Mouse (Mus musculus): ENCODE data around the gene Nfib. TPM values are rescaled to one million over a fixed set of nuclear protein-coding genes. Genes with fewer than 3 reads are reported as not detected.

Gene Nfib
- polyA plus RNA-seq, 1 experiment from 2014 or later, result 52.1 TPM

DNA sequence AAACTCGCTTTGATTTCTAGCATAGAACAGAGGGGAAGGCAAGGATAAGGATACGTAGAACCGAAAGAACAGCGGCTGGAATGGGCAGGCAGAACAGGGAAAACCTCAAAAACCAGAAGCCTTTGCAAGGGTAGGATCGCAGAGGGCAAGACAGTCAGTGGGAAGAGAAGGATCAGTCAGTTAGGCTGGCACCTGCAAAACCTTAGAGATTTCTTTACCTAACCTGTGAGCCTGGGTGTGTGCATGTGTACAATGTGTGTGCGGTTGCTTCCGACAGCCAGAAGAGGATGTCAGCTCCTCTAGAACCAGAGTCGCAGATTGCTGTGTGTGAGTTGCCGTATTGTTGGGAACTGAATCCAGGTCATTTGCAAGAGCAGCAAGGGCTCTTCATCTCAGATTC, 67.3 kb downstream of the Nfib start:
- H3K9ac ChIP-seq (replicated peaks; ENCODE audit: low read depth), result no peak overlapping the region
- TF ChIP-seq EP300 (IDR thresholded peaks at IDR 0.05) (no peak), CTCF (IDR thresholded peaks at IDR 0.05) (no peak)
- H3K36me3 ChIP-seq (ENCODE audit: insufficient read depth, low read length), result no peaks in the 10 kb centered on the region
- H3K4me1 ChIP-seq (ENCODE audit: insufficient read depth, low read depth, low read length), result no peaks in the 10 kb centered on the region
- no peaks in the 10 kb centered on the region for H3K9me3 ChIP-seq (ENCODE audit: low read length)
- no peak overlapping the region for H3K27ac ChIP-seq (ENCODE audit: low read length)
- ATAC-seq (no peak), DNase-seq (ENCODE audit: low spot score) (no peak)
- 88% methylated on average over 9 of the region's 9 CpGs for WGBS
- no peak overlapping the region for H3K4me3 ChIP-seq (ENCODE audit: low read depth, low read length)
- no peaks in the 10 kb centered on the region for H3K27me3 ChIP-seq (replicated peaks; ENCODE audit: insufficient read depth, low read length)
- H3K4me2 ChIP-seq (replicated peaks; ENCODE audit: low read depth, low read length), result no peak overlapping the region

DNA sequence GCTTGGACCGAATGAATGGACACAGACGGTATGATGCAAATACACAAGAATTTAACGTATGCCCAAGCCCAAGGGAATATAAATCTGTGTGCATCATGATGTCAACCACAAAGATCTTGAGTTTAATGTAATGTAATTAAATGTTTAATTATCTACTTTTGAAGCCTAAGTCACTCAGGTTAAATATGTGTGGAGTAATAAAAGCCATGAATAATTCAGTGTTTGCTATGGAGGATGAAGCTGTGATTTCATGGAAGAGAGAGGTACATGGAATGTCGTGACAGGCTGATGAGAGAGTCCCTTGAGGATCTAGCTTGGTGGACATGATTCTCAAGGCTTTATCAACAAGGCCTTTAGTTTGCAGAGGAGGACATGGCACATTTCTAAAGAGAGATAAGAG, 67.9 kb downstream of the Nfib start:
- H3K27me3 ChIP-seq (replicated peaks; ENCODE audit: insufficient read depth, low read length), result no peaks in the 10 kb centered on the region
- WGBS, result 79% methylated on average over 4 of the region's 4 CpGs
- no peak overlapping the region for H3K4me2 ChIP-seq (replicated peaks; ENCODE audit: low read depth, low read length)
- no peaks in the 10 kb centered on the region for H3K4me1 ChIP-seq (ENCODE audit: insufficient read depth, low read depth, low read length)
- no peaks in the 10 kb centered on the region for H3K36me3 ChIP-seq (ENCODE audit: insufficient read depth, low read length)
- H3K4me3 ChIP-seq (ENCODE audit: low read depth, low read length), result no peak overlapping the region
- TF ChIP-seq CTCF (IDR thresholded peaks at IDR 0.05), result no peak
- no peak for TF ChIP-seq EP300 (IDR thresholded peaks at IDR 0.05)
- no peaks in the 10 kb centered on the region for H3K9me3 ChIP-seq (ENCODE audit: low read length)
- ATAC-seq, result no peak
- no peak overlapping the region for H3K9ac ChIP-seq (replicated peaks; ENCODE audit: low read depth)
- no peak overlapping the region for H3K27ac ChIP-seq (ENCODE audit: low read length)
- no peak for DNase-seq (ENCODE audit: low spot score)

DNA sequence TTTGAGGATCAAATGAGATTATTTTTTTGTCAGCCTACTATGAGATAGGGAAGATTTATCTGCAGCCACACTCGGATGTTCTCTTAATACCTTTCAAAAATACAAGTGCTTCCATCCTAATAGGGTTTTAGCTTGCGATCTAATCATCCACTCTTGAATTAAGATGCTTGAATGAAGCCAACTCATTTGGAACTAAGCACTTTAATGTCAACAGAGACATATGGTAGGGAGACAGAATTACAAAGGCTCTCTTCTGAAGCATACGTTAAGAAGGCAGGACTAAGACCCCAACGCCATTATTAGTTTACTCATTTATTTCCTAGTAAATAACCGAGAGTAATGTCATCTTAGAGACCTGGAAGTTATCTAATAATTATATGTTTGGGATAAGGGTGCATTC, 68.9 kb downstream of the Nfib start:
- Histone ChIP-seq H3K4me2 (replicated peaks; ENCODE audit: low read depth, low read length) (no peak overlapping the region), H3K4me3 (ENCODE audit: low read depth, low read length) (no peak overlapping the region), H3K36me3 (ENCODE audit: insufficient read depth, low read length) (no peaks in the 10 kb centered on the region), H3K9me3 (ENCODE audit: low read length) (no peaks in the 10 kb centered on the region), H3K9ac (replicated peaks; ENCODE audit: low read depth) (no peak overlapping the region), H3K27ac (ENCODE audit: low read length) (no peak overlapping the region), H3K27me3 (replicated peaks; ENCODE audit: insufficient read depth, low read length) (no peaks in the 10 kb centered on the region), H3K4me1 (ENCODE audit: insufficient read depth, low read depth, low read length) (no peaks in the 10 kb centered on the region)
- DNase-seq (ENCODE audit: low spot score) (no peak), ATAC-seq (no peak)
- no peak for TF ChIP-seq EP300 (IDR thresholded peaks at IDR 0.05)
- 74% methylated on average over 5 of the region's 5 CpGs for WGBS

- Histone ChIP-seq H3K27me3 (replicated peaks; ENCODE audit: insufficient read depth, low read length) (no peaks in the 10 kb centered on the region), H3K4me3 (ENCODE audit: low read depth, low read length) (no peak overlapping the region), H3K9me3 (ENCODE audit: low read length) (no peaks in the 10 kb centered on the region), H3K4me2 (replicated peaks; ENCODE audit: low read depth, low read length) (no peak overlapping the region), H3K9ac (replicated peaks; ENCODE audit: low read depth) (no peak overlapping the region), H3K4me1 (ENCODE audit: insufficient read depth, low read depth, low read length) (no peaks in the 10 kb centered on the region), H3K36me3 (ENCODE audit: insufficient read depth, low read length) (no peaks in the 10 kb centered on the region), H3K27ac (ENCODE audit: low read length) (no peak overlapping the region)
- no peak for ATAC-seq
- TF ChIP-seq EP300 (IDR thresholded peaks at IDR 0.05) (no peak), CTCF (IDR thresholded peaks at IDR 0.05) (no peak)
- 52% methylated on average over 5 of the region's 5 CpGs for WGBS
- no peak for DNase-seq (ENCODE audit: low spot score)
These were observed 69.7 kb downstream of the Nfib start for GRCm38 (mm10) chr4:82635881-82636280.

GRCm38 (mm10) chr4:82635118-82635517, 70.4 kb downstream of the Nfib start:
- H3K9ac ChIP-seq (replicated peaks; ENCODE audit: low read depth), result no peak overlapping the region
- no peak overlapping the region for H3K4me2 ChIP-seq (replicated peaks; ENCODE audit: low read depth, low read length)
- no peaks in the 10 kb centered on the region for H3K36me3 ChIP-seq (ENCODE audit: insufficient read depth, low read length)
- no peaks in the 10 kb centered on the region for H3K27me3 ChIP-seq (replicated peaks; ENCODE audit: insufficient read depth, low read length)
- WGBS, result 92% methylated on average over 11 of the region's 11 CpGs
- H3K27ac ChIP-seq (ENCODE audit: low read length), result no peak overlapping the region
- DNase-seq (ENCODE audit: low spot score) (no peak), ATAC-seq (no peak)
- no peaks in the 10 kb centered on the region for H3K4me1 ChIP-seq (ENCODE audit: insufficient read depth, low read depth, low read length)
- H3K9me3 ChIP-seq (ENCODE audit: low read length), result no peaks in the 10 kb centered on the region
- H3K4me3 ChIP-seq (ENCODE audit: low read depth, low read length), result no peak overlapping the region
- TF ChIP-seq CTCF (IDR thresholded peaks at IDR 0.05) (no peak), EP300 (IDR thresholded peaks at IDR 0.05) (no peak)

DNA sequence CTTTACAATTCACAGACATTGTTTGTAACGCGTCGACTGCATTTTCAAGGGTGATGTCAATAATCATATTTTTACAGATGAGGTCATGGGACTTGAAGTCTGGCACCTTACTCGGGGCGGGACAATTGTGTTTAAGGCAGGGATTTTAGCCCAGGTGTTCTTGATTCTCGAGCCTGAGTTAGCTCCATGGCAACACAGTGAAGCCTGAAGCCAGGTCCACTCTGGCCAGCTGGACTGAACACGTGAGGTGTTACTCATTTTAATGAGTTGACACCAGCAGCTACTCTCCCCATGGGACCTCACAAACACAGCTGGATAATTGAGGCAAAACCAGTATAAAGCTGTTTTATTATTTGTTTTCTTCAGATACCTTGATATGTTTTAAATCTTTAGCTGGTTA, 71.2 kb downstream of the Nfib start:
- H3K4me1 ChIP-seq (ENCODE audit: insufficient read depth, low read depth, low read length), result no peaks in the 10 kb centered on the region
- H3K9me3 ChIP-seq (ENCODE audit: low read length), result no peaks in the 10 kb centered on the region
- H3K4me3 ChIP-seq (ENCODE audit: low read depth, low read length), result no peak overlapping the region
- no peak for TF ChIP-seq EP300 (IDR thresholded peaks at IDR 0.05)
- TF ChIP-seq CTCF (IDR thresholded peaks at IDR 0.05), result no peak
- no peaks in the 10 kb centered on the region for H3K36me3 ChIP-seq (ENCODE audit: insufficient read depth, low read length)
- H3K9ac ChIP-seq (replicated peaks; ENCODE audit: low read depth), result no peak overlapping the region
- H3K27me3 ChIP-seq (replicated peaks; ENCODE audit: insufficient read depth, low read length), result no peaks in the 10 kb centered on the region
- no peak overlapping the region for H3K27ac ChIP-seq (ENCODE audit: low read length)
- ATAC-seq (no peak), DNase-seq (ENCODE audit: low spot score) (no peak)
- H3K4me2 ChIP-seq (replicated peaks; ENCODE audit: low read depth, low read length), result no peak overlapping the region
- WGBS, result 70% methylated on average over 7 of the region's 7 CpGs

All from lung, postnatal 0 days (tissue).